ENCODE assay signal across 17 mouse cellular contexts in the genomic region with DNA sequence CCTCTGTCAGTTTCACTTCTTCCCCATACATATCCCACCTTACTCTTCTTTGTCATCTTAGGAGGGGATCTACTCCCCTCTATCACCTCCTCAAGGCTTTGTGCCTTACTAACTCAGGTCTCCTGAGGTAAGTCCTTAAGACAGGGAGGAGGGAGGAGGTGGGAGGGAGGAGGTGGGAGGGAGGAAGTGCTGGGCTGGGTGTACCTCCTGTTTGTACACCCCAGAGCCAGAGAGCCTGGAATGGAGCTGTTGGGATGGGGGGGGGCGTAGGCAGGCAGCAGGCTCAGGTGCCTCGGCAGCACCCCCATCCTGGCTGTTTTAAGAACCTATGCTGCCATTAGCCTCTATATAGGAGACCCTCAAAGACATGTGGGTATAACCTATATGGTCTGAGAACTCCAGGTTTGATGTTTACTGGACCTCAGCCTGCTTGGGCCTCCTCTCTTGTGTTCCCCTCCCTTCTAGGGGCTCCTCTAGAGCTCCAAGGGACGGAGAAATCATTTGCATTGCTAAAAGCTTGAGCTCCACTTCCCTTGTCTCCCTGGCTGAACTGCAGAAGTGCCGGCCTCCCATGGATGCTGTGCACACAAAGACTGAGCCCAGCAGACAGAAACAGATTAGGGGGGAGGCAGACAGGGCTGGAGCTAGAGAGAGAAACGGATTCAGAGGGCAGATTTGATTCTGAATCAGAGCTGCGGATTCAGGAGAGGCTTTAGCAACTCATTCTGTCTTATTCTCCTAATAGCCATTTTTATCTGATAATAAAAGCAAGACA. TPM values are rescaled to one million over a fixed set of nuclear protein-coding genes. Genes with fewer than 3 reads are reported as not detected.
DNase-seq lines count a peak whose midpoint lies in the region; ATAC-seq lines count a peak whose summit lies in the region.
"Had no signal": no experiment of that assay in that cellular context is flagged by ENCODE, and none has a peak within 500 bp of the region (broad histone marks: within the 10 kb centered on the region; RNA-seq: fewer than 3 reads in every experiment).

No protein-coding gene starts in this region.

- peak; percentile 53 for DNase-seq in forebrain, embryonic 11.5 days (ENCODE audit: low spot score)
- DNase-seq in neural tube, embryonic 10.5 days (ENCODE audit: extremely low spot score, low spot score), result no peak
- DNase-seq in left cerebral cortex, postnatal 25 days (ENCODE audit: low spot score in 2 of 2), result peak; percentile 51 to 87
- DNase-seq in right cerebral cortex, postnatal 25 days, result peak; percentile 58
- DNase-seq in cerebellum, postnatal 36 days, result no peak
- DNase-seq in lung, postnatal 25 days (ENCODE audit: low spot score), result no peak
- DNase-seq: adrenal gland, postnatal 10 days; cerebellum, adult 11-12 months; gastrocnemius, adult 2 months had no signal

- WGBS in forebrain, embryonic 11.5 days, result 8% methylated on average over 6 of the region's 6 CpGs
- WGBS in forebrain, embryonic 16.5 days, result 7% methylated on average over 6 of the region's 6 CpGs
- 15% methylated on average over 6 of the region's 6 CpGs for WGBS in neural tube, embryonic 12.5 days

- no peaks in the 10 kb centered on the region for H3K36me3 ChIP-seq in forebrain, embryonic 11.5 days (ENCODE audit: control insufficient read depth, insufficient read depth, low read length)
- no peaks in the 10 kb centered on the region for H3K36me3 ChIP-seq in forebrain, embryonic 16.5 days (ENCODE audit: control insufficient read depth, insufficient read depth)
- no peaks in the 10 kb centered on the region for H3K36me3 ChIP-seq in neural tube, embryonic 12.5 days
- H3K36me3 ChIP-seq: lung, embryonic 15.5 days; stomach, embryonic 15.5 days had no signal

- no peak overlapping the region for H3K4me2 ChIP-seq in forebrain, embryonic 11.5 days (ENCODE audit: low read depth, low read length, severe bottlenecking)
- H3K4me2 ChIP-seq in forebrain, embryonic 16.5 days (ENCODE audit: low read length), result no peak overlapping the region
- peak overlapping the region; percentile 25; the same call in 1 of the 2 replicates for H3K4me2 ChIP-seq in neural tube, embryonic 12.5 days (replicated peaks)
- H3K4me2 ChIP-seq: heart, embryonic 11.5 days; lung, embryonic 15.5 days; stomach, embryonic 15.5 days had no signal

- no peaks in the 10 kb centered on the region for H3K9me3 ChIP-seq in forebrain, embryonic 11.5 days (ENCODE audit: control insufficient read depth, low read length)
- H3K9me3 ChIP-seq in forebrain, embryonic 16.5 days (ENCODE audit: control insufficient read depth, low read length), result no peaks in the 10 kb centered on the region
- H3K9me3 ChIP-seq in neural tube, embryonic 12.5 days, result no peaks in the 10 kb centered on the region
- H3K9me3 ChIP-seq: lung, embryonic 15.5 days; stomach, embryonic 15.5 days had no signal

- peak overlapping the region; percentile 5; the same call in 1 of the 2 replicates for H3K27ac ChIP-seq in forebrain, embryonic 11.5 days (ENCODE audit: low read depth, low read length)
- H3K27ac ChIP-seq in forebrain, embryonic 16.5 days (ENCODE audit: low read length), result no peak overlapping the region
- H3K27ac ChIP-seq in neural tube, embryonic 12.5 days, result 0 out of 2 replicates have a peak overlapping the region, but pooled peaks have one; percentile 10
- H3K27ac ChIP-seq: gastrocnemius, adult 2 months; lung, embryonic 15.5 days; stomach, embryonic 15.5 days had no signal

- ATAC-seq in forebrain, embryonic 11.5 days (replicated peaks; ENCODE audit: low FRiP score), result no peak
- no peak for ATAC-seq in forebrain, embryonic 16.5 days
- ATAC-seq in neural tube, embryonic 12.5 days (ENCODE audit: low FRiP score, low read depth), result no peak

- peaks cover 25% of the 10 kb centered on the region for H3K27me3 ChIP-seq in forebrain, embryonic 11.5 days (ENCODE audit: control insufficient read depth, insufficient read depth, low read length)
- peaks cover 19% of the 10 kb centered on the region for H3K27me3 ChIP-seq in forebrain, embryonic 16.5 days (replicated peaks; ENCODE audit: control insufficient read depth, insufficient read depth, low read length)
- peaks cover 19% of the 10 kb centered on the region for H3K27me3 ChIP-seq in neural tube, embryonic 12.5 days (replicated peaks)

- intact Hi-C loops in left cerebral cortex, postnatal 25 days (cut with DNase I), result loop anchor here (1.0 to 2.0 kb wide), 2 partner anchors 27 to 34 kb away; no protein-coding TSS in a partner anchor

- no peak overlapping the region for H3K4me3 ChIP-seq in forebrain, embryonic 11.5 days (ENCODE audit: low read depth, low read length)
- no peak overlapping the region for H3K4me3 ChIP-seq in forebrain, embryonic 16.5 days (replicated peaks; ENCODE audit: low read length)
- no peak overlapping the region for H3K4me3 ChIP-seq in neural tube, embryonic 12.5 days
- H3K4me3 ChIP-seq: gastrocnemius, adult 2 months; lung, embryonic 15.5 days; stomach, embryonic 15.5 days had no signal

- H3K4me1 ChIP-seq in forebrain, embryonic 11.5 days (replicated peaks; ENCODE audit: control insufficient read depth, insufficient read depth, low read length), result peaks cover 25% of the 10 kb centered on the region
- H3K4me1 ChIP-seq in forebrain, embryonic 16.5 days (replicated peaks; ENCODE audit: control insufficient read depth, insufficient read depth, low read length), result peaks cover 20% of the 10 kb centered on the region
- H3K4me1 ChIP-seq in neural tube, embryonic 12.5 days, result peaks cover 37% of the 10 kb centered on the region

- H3K9ac ChIP-seq in forebrain, embryonic 11.5 days (ENCODE audit: low read length), result peak overlapping the region; percentile 24; the same call in 1 of the 2 replicates
- H3K9ac ChIP-seq in forebrain, embryonic 16.5 days (replicated peaks; ENCODE audit: low read depth, low read length), result no peak overlapping the region
- H3K9ac ChIP-seq in neural tube, embryonic 12.5 days, result no peak overlapping the region
- H3K9ac ChIP-seq: lung, embryonic 15.5 days; stomach, embryonic 15.5 days had no signal

RNA-seq across cellular contexts. Expression of gene Cdk5r2, which starts 3.5 kb away (rescaled TPM):
- 1.2 and 1.4 TPM in 2 replicates for polyA plus RNA-seq in forebrain, embryonic 11.5 days (2014; fragmentation: Nextera tagmentation; extraction: Ambion mirVana)
- 2.2 and 2.8 TPM in 2 replicates for polyA plus RNA-seq in forebrain, embryonic 16.5 days (2015; fragmentation: Nextera tagmentation; extraction: Ambion mirVana)
- 5.7 and 7.6 TPM in 2 replicates for polyA plus RNA-seq in neural tube, embryonic 12.5 days (2016; fragmentation: Nextera tagmentation; extraction: Ambion mirVana)
- total RNA-seq in left cerebral cortex, postnatal 25 days (2021), result 100 to 1,000 TPM; 441 to 447 TPM
- total RNA-seq: gastrocnemius, adult 2 months; monocyte, adult 5-6 weeks had no signal
- polyA plus RNA-seq: lung, embryonic 15.5 days had no signal

RNA-seq across cellular contexts. Expression of gene Fev, which starts 34.0 kb away (rescaled TPM):
- polyA plus RNA-seq in forebrain, embryonic 11.5 days (2014; fragmentation: Nextera tagmentation; extraction: Ambion mirVana), result not detected in 2 replicates
- polyA plus RNA-seq in forebrain, embryonic 16.5 days (2015; fragmentation: Nextera tagmentation; extraction: Ambion mirVana), result not detected in 2 replicates
- 0.32 TPM in 1 of 2 replicates, not detected in the other for polyA plus RNA-seq in neural tube, embryonic 12.5 days (2016; fragmentation: Nextera tagmentation; extraction: Ambion mirVana)
- not detected for total RNA-seq in left cerebral cortex, postnatal 25 days (2021)
- total RNA-seq: gastrocnemius, adult 2 months; monocyte, adult 5-6 weeks had no signal
- polyA plus RNA-seq: embryonic facial prominence, embryonic 14.5 days; lung, embryonic 15.5 days had no signal

RNA-seq across cellular contexts. Expression of gene Cryba2, which starts 41.8 kb away (rescaled TPM):
- polyA plus RNA-seq in forebrain, embryonic 11.5 days (2014; fragmentation: Nextera tagmentation; extraction: Ambion mirVana), result not detected in 2 replicates
- polyA plus RNA-seq in forebrain, embryonic 16.5 days (2015; fragmentation: Nextera tagmentation; extraction: Ambion mirVana), result not detected in 2 replicates
- not detected in 2 replicates for polyA plus RNA-seq in neural tube, embryonic 12.5 days (2016; fragmentation: Nextera tagmentation; extraction: Ambion mirVana)
- total RNA-seq in left cerebral cortex, postnatal 25 days (2021), result not detected
- total RNA-seq: gastrocnemius, adult 2 months; monocyte, adult 5-6 weeks had no signal
- polyA plus RNA-seq: embryonic facial prominence, embryonic 14.5 days; heart, embryonic 11.5 days; limb, embryonic 14.5 days; lung, embryonic 15.5 days had no signal

RNA-seq across cellular contexts. Expression of gene Wnt10a, which starts 59.9 kb away (rescaled TPM):
- polyA plus RNA-seq in forebrain, embryonic 11.5 days (2014; fragmentation: Nextera tagmentation; extraction: Ambion mirVana), result 1.5 and 2.4 TPM in 2 replicates
- polyA plus RNA-seq in forebrain, embryonic 16.5 days (2015; fragmentation: Nextera tagmentation; extraction: Ambion mirVana), result 0.46 and 0.68 TPM in 2 replicates
- polyA plus RNA-seq in neural tube, embryonic 12.5 days (2016; fragmentation: Nextera tagmentation; extraction: Ambion mirVana), result 1.2 and 1.4 TPM in 2 replicates
- total RNA-seq in left cerebral cortex, postnatal 25 days (2021), result 1 to 10 TPM; 6.6 to 9.4 TPM
- total RNA-seq: monocyte, adult 5-6 weeks had no signal
- polyA plus RNA-seq: heart, embryonic 11.5 days had no signal

Comparison
In these comparisons a context has a peak if more than half of its experiments do, and no peak if none do; other contexts are left out.
1. DNase-seq: peak in forebrain, embryonic 11.5 days (single experiment), left cerebral cortex, postnatal 25 days (2 of 2) and right cerebral cortex, postnatal 25 days (single experiment); none in neural tube, embryonic 10.5 days (single experiment), cerebellum, postnatal 36 days (0 of 2) and lung, postnatal 25 days (single experiment).